Mouse (Mus musculus): ENCODE results near the gene Slc4a5. TPM values are rescaled to one million over a fixed set of nuclear protein-coding genes. Genes with fewer than 3 reads are reported as not detected.

The Slc4a5 gene
- polyA plus RNA-seq, 1 experiment from 2014 or later = 5.0 TPM

- no peak overlapping the region for H3K27ac ChIP-seq (ENCODE audit: low read length)
- H3K4me1 ChIP-seq (ENCODE audit: insufficient read depth, low read depth, low read length) = no peaks in the 10 kb centered on the region
- H3K9me3 ChIP-seq (ENCODE audit: low read length) = no peaks in the 10 kb centered on the region
- H3K4me2 ChIP-seq (replicated peaks; ENCODE audit: low read depth, low read length) = no peak overlapping the region
- no peak overlapping the region for H3K4me3 ChIP-seq (ENCODE audit: low read depth, low read length)
- DNase-seq (ENCODE audit: low spot score) = no peak
- no peaks in the 10 kb centered on the region for H3K36me3 ChIP-seq (ENCODE audit: insufficient read depth, low read length)
- WGBS = 77% methylated on average over 8 of the region's 8 CpGs
- TF ChIP-seq EP300 (IDR thresholded peaks at IDR 0.05) (no peak), CTCF (IDR thresholded peaks at IDR 0.05) (peak; percentile 65)
- no peak for ATAC-seq
- H3K9ac ChIP-seq (replicated peaks; ENCODE audit: low read depth) = no peak overlapping the region
- H3K27me3 ChIP-seq (replicated peaks; ENCODE audit: insufficient read depth, low read length) = no peaks in the 10 kb centered on the region
These were observed 60.8 kb downstream of the Slc4a5 start for GRCm38 (mm10) chr6:83280256-83280955.

- H3K9me3 ChIP-seq (ENCODE audit: low read length) = no peaks in the 10 kb centered on the region
- no peak for TF ChIP-seq EP300 (IDR thresholded peaks at IDR 0.05)
- no peak for TF ChIP-seq CTCF (IDR thresholded peaks at IDR 0.05)
- DNase-seq (ENCODE audit: low spot score) (no peak), ATAC-seq (no peak)
- H3K36me3 ChIP-seq (ENCODE audit: insufficient read depth, low read length) = no peaks in the 10 kb centered on the region
- H3K27me3 ChIP-seq (replicated peaks; ENCODE audit: insufficient read depth, low read length) = no peaks in the 10 kb centered on the region
- H3K4me2 ChIP-seq (replicated peaks; ENCODE audit: low read depth, low read length) = no peak overlapping the region
- H3K4me1 ChIP-seq (ENCODE audit: insufficient read depth, low read depth, low read length) = no peaks in the 10 kb centered on the region
- no peak overlapping the region for H3K4me3 ChIP-seq (ENCODE audit: low read depth, low read length)
- H3K27ac ChIP-seq (ENCODE audit: low read length) = no peak overlapping the region
- H3K9ac ChIP-seq (replicated peaks; ENCODE audit: low read depth) = no peak overlapping the region
- 68% methylated on average over 7 of the region's 7 CpGs for WGBS
These were observed 81.0 kb downstream of the Slc4a5 start for GRCm38 (mm10) chr6:83300447-83301229.

GRCm38 (mm10) chr6:83301294-83301693 is 81.7 kb downstream of the Slc4a5 start:
- ATAC-seq = peak; percentile 61
- H3K27ac ChIP-seq (ENCODE audit: low read length) = no peak overlapping the region
- H3K9me3 ChIP-seq (ENCODE audit: low read length) = no peaks in the 10 kb centered on the region
- peak; percentile 29 for DNase-seq (ENCODE audit: low spot score)
- no peak overlapping the region for H3K4me3 ChIP-seq (ENCODE audit: low read depth, low read length)
- no peak overlapping the region for H3K9ac ChIP-seq (replicated peaks; ENCODE audit: low read depth)
- no peak overlapping the region for H3K4me2 ChIP-seq (replicated peaks; ENCODE audit: low read depth, low read length)
- H3K4me1 ChIP-seq (ENCODE audit: insufficient read depth, low read depth, low read length) = no peaks in the 10 kb centered on the region
- 61% methylated on average over 2 of the region's 2 CpGs for WGBS
- no peaks in the 10 kb centered on the region for H3K36me3 ChIP-seq (ENCODE audit: insufficient read depth, low read length)
- TF ChIP-seq CTCF (IDR thresholded peaks at IDR 0.05) (no peak), EP300 (IDR thresholded peaks at IDR 0.05) (no peak)
- no peaks in the 10 kb centered on the region for H3K27me3 ChIP-seq (replicated peaks; ENCODE audit: insufficient read depth, low read length)

- no peaks in the 10 kb centered on the region for H3K9me3 ChIP-seq (ENCODE audit: low read length)
- H3K9ac ChIP-seq (replicated peaks; ENCODE audit: low read depth) = no peak overlapping the region
- ATAC-seq (no peak), DNase-seq (ENCODE audit: low spot score) (no peak)
- H3K4me1 ChIP-seq (ENCODE audit: insufficient read depth, low read depth, low read length) = no peaks in the 10 kb centered on the region
- no peaks in the 10 kb centered on the region for H3K27me3 ChIP-seq (replicated peaks; ENCODE audit: insufficient read depth, low read length)
- H3K4me2 ChIP-seq (replicated peaks; ENCODE audit: low read depth, low read length) = no peak overlapping the region
- no peak overlapping the region for H3K27ac ChIP-seq (ENCODE audit: low read length)
- H3K36me3 ChIP-seq (ENCODE audit: insufficient read depth, low read length) = no peaks in the 10 kb centered on the region
- TF ChIP-seq EP300 (IDR thresholded peaks at IDR 0.05) (no peak), CTCF (IDR thresholded peaks at IDR 0.05) (no peak)
- 78% methylated on average over 5 of the region's 5 CpGs for WGBS
- H3K4me3 ChIP-seq (ENCODE audit: low read depth, low read length) = no peak overlapping the region
These were observed 82.6 kb downstream of the Slc4a5 start for GRCm38 (mm10) chr6:83302264-83302663.

GRCm38 (mm10) chr6:83309017-83309416 is 89.4 kb downstream of the Slc4a5 start:
- Histone ChIP-seq H3K27me3 (replicated peaks; ENCODE audit: insufficient read depth, low read length) (no peaks in the 10 kb centered on the region), H3K27ac (ENCODE audit: low read length) (no peak overlapping the region), H3K36me3 (ENCODE audit: insufficient read depth, low read length) (no peaks in the 10 kb centered on the region), H3K9me3 (ENCODE audit: low read length) (no peaks in the 10 kb centered on the region), H3K9ac (replicated peaks; ENCODE audit: low read depth) (no peak overlapping the region), H3K4me1 (ENCODE audit: insufficient read depth, low read depth, low read length) (no peaks in the 10 kb centered on the region), H3K4me2 (replicated peaks; ENCODE audit: low read depth, low read length) (no peak overlapping the region), H3K4me3 (ENCODE audit: low read depth, low read length) (no peak overlapping the region)
- DNase-seq (ENCODE audit: low spot score) = no peak
- no peak for ATAC-seq
- TF ChIP-seq CTCF (IDR thresholded peaks at IDR 0.05) (peak; percentile 31), EP300 (IDR thresholded peaks at IDR 0.05) (no peak)
- WGBS = 86% methylated on average over 7 of the region's 7 CpGs

DNA sequence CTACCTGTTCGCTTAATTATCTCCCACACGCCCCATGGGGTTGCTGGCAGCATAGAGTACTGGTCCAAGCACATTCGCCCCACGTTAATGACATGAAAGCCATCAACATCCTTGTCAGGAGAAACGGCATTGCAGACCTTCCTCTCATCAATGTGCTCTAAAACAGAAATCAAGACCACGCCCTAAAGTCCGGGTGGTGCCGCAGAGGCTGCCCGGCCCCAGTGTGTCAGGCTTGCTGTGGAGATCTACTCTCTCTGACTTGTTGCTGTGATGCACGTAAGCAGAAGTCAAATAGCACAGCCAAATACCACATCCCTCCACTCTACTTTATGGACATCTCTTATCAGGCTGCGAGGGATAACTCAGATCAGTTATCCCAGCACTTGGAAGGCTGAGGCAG is 91.6 kb downstream of the Slc4a5 start:
- Histone ChIP-seq H3K4me3 (ENCODE audit: low read depth, low read length) (no peak overlapping the region), H3K4me2 (replicated peaks; ENCODE audit: low read depth, low read length) (no peak overlapping the region), H3K27me3 (replicated peaks; ENCODE audit: insufficient read depth, low read length) (no peaks in the 10 kb centered on the region), H3K9ac (replicated peaks; ENCODE audit: low read depth) (no peak overlapping the region), H3K36me3 (ENCODE audit: insufficient read depth, low read length) (no peaks in the 10 kb centered on the region), H3K27ac (ENCODE audit: low read length) (no peak overlapping the region), H3K4me1 (ENCODE audit: insufficient read depth, low read depth, low read length) (no peaks in the 10 kb centered on the region; the same call in 1 of the 2 replicates), H3K9me3 (ENCODE audit: low read length) (no peaks in the 10 kb centered on the region)
- DNase-seq (ENCODE audit: low spot score) (no peak), ATAC-seq (no peak)
- WGBS = 93% methylated on average over 11 of the region's 11 CpGs
- TF ChIP-seq CTCF (IDR thresholded peaks at IDR 0.05) = no peak
- TF ChIP-seq EP300 (IDR thresholded peaks at IDR 0.05) = no peak
